Mouse (Mus musculus): ENCODE measurements at regions not wholly inside any gene's neighbourhood (a gene's known extent, or its start where the extent isn't known, plus 50 kb on each side); places are given as distances from the start of the nearest gene placed in this dataset.

- WGBS = 96% methylated on average over 4 of the region's 4 CpGs
- no peak for TF ChIP-seq CTCF (IDR thresholded peaks at IDR 0.05; ENCODE audit: low read depth)
- ATAC-seq = no peak
Measured at GRCm38 (mm10) chrX:109686502-109687130, 490.1 kb downstream of the Gm6377 start.

GRCm38 (mm10) chrX:109734961-109735537, 538.5 kb downstream of the Gm6377 start:
- Histone ChIP-seq H3K4me1 (ENCODE audit: insufficient read depth) (no peaks in the 10 kb centered on the region), H3K4me3 (ENCODE audit: low read depth, low read length) (no peak overlapping the region), H3K9me3 (ENCODE audit: low read length) (no peaks in the 10 kb centered on the region), H3K27ac (ENCODE audit: low read depth, low read length) (no peak overlapping the region), H3K36me3 (ENCODE audit: insufficient read depth) (no peaks in the 10 kb centered on the region), H3K27me3 (ENCODE audit: insufficient read depth, low read length) (no peaks in the 10 kb centered on the region), H3K9ac (no peak overlapping the region), H3K4me2 (ENCODE audit: low read depth) (no peak overlapping the region)
- 28% methylated on average over 4 of the region's 4 CpGs for WGBS
- ATAC-seq = peak; percentile 63; the same call in 1 of the 2 replicates
- DNase-seq = peak; percentile 80
- peak; percentile 56 for TF ChIP-seq CTCF (IDR thresholded peaks at IDR 0.05; ENCODE audit: low read depth)

More at GRCm38 (mm10) chrX:109686502-109687130, 490.1 kb downstream of the Gm6377 start:
- no peaks in the 10 kb centered on the region for H3K36me3 ChIP-seq (ENCODE audit: insufficient read depth)
- no peak for DNase-seq
- no peak overlapping the region for H3K4me2 ChIP-seq (ENCODE audit: low read depth)
- no peak overlapping the region for H3K9ac ChIP-seq
- no peaks in the 10 kb centered on the region for H3K4me1 ChIP-seq (ENCODE audit: insufficient read depth)
- H3K9me3 ChIP-seq (ENCODE audit: low read length) = no peaks in the 10 kb centered on the region
- H3K4me3 ChIP-seq (ENCODE audit: low read depth, low read length) = no peak overlapping the region
- H3K27ac ChIP-seq (ENCODE audit: low read depth, low read length) = no peak overlapping the region
- H3K27me3 ChIP-seq (ENCODE audit: insufficient read depth, low read length) = no peaks in the 10 kb centered on the region

GRCm38 (mm10) chrX:109735967-109736366, 539.4 kb downstream of the Gm6377 start:
- Histone ChIP-seq H3K4me3 (ENCODE audit: low read depth, low read length) (no peak overlapping the region), H3K4me1 (ENCODE audit: insufficient read depth) (no peaks in the 10 kb centered on the region), H3K27ac (ENCODE audit: low read depth, low read length) (no peak overlapping the region), H3K4me2 (ENCODE audit: low read depth) (no peak overlapping the region), H3K9ac (no peak overlapping the region), H3K9me3 (ENCODE audit: low read length) (no peaks in the 10 kb centered on the region), H3K36me3 (ENCODE audit: insufficient read depth) (no peaks in the 10 kb centered on the region), H3K27me3 (ENCODE audit: insufficient read depth, low read length) (no peaks in the 10 kb centered on the region)
- no peak for DNase-seq
- no peak for ATAC-seq
- TF ChIP-seq CTCF (IDR thresholded peaks at IDR 0.05; ENCODE audit: low read depth) = no peak

Data from forebrain, postnatal 0 days (tissue).